Mouse (Mus musculus) cerebellum, adult 11-12 months (tissue): ENCODE results near the gene Zfp764.
"Not testable (repeated sequence)": the region's sequence is repeated elsewhere in the genome, so short reads cannot be mapped to it uniquely, and the experiment has no call there.

Experiments used
- DNase-seq: peaks from one replicate; pipeline ENCODE4 v3.0.0; 2022

Zfp764 gene

DNA sequence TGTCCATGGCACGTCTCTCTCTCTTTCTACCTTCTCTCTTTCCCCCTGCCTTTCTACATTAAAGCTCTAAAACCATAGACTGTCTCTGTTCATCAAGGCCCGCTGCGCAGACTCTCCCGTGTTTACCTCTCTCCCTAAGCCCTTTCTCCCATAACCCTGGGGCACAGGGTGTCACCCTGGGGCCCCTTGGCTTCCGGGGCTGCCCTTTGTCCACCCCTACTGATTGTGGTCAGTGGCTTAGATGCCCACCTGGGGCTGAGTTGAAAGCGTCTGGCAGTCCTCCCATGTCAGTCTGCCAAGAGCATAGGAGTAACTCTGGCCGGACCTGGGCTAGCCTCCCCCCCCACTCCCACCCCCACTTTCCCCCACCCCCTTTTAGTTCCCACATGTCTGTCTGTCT, 16.3 kb downstream of the Zfp764 start:
- DNase-seq: no peak

GRCm38 (mm10) chr7:127388201-127388600, 18.4 kb downstream of the Zfp764 start:
- not testable (repeated sequence) for DNase-seq

GRCm38 (mm10) chr7:127386641-127387392, 19.8 kb downstream of the Zfp764 start, which contains the start of gene 9130019O22Rik:
TSS of gene 9130019O22Rik (minus strand) at chr7:127387166.
- peak; percentile 91 for DNase-seq

GRCm38 (mm10) chr7:127385560-127385959, 21.1 kb downstream of the Zfp764 start:
- DNase-seq: peak; percentile 59

DNA sequence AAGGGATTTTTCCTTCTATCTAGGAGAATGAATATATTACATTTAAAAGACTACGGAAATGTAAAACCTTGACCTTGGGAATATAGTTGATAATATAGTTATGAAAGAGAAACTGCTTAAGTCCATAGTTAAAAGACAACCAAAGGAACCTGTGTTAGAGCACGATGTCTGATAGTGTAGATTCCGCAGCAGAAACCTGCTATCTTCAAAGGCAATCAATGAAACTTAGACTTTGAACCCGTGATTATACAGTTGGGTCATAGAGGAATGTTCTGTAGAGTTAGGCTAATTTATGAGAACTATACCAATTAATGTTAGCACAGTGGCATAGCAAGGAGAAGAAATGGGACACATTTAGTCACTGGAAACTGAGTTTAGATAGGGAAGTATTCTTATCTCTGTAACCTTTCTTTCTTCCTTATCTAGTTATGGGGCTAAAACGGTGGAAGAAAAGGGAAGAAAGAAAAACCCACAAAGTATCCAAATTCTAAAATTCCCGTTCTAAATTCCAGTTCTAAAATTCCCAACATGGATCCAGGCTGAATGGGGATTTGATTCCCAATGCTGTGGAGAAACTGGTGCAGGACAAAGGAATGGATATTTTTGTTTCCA, 28.2 kb downstream of the Zfp764 start:
- no peak for DNase-seq

GRCm38 (mm10) chr7:127375271-127376245, 31.1 kb downstream of the Zfp764 start, which contains the start of gene Zfp747:
TSS of gene Zfp747 (minus strand) at chr7:127376050.
- DNase-seq: peak; percentile 94

DNA sequence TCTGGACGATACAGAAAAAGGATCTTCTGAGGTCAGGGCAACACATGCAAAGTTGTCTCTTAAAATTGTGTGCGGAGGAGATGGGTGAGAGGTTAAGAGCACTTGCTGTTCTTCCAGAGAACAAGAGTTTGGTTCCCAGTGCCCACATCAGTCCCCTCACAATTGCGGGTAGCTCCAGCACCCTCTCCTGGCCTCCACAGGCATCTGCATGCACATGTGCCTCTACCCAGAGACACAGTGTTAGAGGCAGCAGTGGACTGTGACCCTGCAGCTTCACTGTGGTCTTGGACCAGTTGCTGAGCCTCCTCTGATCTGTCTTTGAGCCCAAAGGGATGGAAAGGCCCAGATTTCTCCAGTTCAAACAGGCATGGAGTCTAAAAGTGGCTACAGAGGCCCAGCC, 34.8 kb downstream of the Zfp764 start:
- DNase-seq: not testable (repeated sequence)

DNA sequence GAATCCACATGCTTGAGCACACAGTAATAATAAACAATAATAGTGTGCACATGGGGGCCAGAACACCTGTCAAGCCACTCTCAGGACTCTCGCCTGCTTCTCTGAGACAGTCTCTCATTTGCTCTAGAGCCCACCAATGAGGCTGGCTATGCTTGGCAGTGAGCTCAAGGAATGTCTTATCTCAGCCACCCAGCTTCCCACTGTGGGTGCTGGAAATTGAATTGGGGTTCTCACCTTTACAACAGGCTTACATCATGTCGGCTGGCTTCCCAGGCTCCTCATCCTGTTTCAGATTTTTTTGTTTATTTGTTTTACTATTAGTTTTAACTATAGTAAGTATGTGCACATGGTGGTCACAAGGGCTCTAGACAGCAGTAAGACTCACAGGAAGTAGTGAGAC, 35.4 kb downstream of the Zfp764 start:
- DNase-seq: no peak

GRCm38 (mm10) chr7:127366249-127366648, 40.4 kb downstream of the Zfp764 start:
- DNase-seq: no peak

DNA sequence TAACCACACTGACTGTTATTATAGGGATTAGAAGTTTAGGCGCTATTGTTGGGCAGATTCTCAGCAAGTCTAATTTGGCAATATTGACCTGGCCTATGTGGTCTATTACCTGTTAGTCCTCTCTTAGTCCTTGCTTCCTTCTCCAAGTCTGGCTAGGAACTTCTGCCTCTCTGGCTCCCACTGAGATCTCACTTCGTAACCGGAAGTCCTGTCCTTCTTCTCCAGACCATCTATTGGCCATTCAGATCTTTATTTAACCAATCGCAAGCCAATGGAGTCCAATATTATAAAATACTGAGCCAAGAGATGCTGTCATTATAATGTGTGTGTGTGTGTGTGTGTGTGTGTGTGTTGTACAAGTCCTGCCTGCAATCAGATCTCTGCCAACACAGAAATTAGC, 42.5 kb downstream of the Zfp764 start:
- DNase-seq: peak; percentile 64

- peak; percentile 78 for DNase-seq
Measured at GRCm38 (mm10) chr7:127363475-127363921, 43.1 kb downstream of the Zfp764 start.

GRCm38 (mm10) chr7:127362418-127362817, 44.2 kb downstream of the Zfp764 start:
- peak; percentile 40 for DNase-seq

DNA sequence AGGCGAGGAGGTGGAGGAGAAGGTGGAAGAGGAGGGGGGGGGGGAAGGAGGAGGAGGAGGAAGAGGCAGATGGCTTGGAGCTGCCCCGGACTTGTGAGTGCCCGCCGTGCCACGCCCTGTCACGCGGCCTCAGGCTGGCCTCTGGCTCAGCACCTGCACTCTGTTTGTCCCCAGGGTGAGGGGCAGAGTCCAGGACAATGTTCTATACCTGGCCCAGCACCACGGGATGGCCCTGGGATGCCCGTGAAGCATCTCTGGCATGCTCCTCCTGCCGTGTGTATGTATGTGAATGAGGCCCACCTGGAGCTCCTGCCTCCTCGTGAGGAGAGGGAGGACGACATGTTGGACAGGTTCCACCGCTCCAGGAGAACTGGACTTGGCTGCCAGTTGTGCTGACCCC, 45.2 kb downstream of the Zfp764 start:
- DNase-seq: peak; percentile 61

DNA sequence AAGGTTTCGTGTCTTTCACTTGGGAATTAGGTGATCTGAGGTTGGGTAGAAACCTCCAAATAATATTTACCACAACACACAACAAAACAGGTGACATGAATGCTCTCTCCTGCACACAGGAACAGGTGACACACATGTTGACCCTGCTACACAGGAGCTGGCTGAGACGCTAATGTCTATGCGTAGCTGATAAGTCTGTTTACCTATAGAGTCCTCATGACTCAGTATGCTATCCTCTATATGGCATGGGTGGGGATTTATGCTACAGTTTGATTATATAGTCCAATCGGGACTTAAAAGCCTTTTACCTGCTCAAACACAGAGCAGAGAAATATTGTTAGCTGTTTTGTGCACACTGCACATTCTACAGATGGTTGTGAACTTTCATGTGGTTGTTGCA, 46.4 kb downstream of the Zfp764 start:
- DNase-seq: no peak

GRCm38 (mm10) chr7:127358472-127358871, 48.1 kb downstream of the Zfp764 start:
- DNase-seq: no peak

DNA sequence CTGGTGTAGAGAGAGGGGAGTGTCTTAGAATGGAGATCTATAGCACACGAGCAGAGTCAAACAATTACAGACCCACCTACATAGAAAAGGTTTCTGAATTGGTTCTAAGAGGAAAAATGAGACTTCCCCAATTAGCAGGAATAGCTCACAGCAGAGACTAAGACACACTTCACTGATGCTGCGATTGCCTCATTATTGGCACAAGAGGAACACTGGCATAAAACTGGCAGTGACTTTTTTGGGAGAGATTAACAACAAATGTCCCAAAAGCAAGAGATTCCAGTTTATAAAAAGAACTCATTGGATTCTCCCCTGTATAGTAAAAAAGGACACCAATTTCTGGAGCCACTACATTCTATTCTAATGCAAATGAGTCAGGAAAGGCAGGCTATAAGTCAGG, 48.8 kb downstream of the Zfp764 start:
- DNase-seq: no peak

GRCm38 (mm10) chr7:127355796-127356195, 50.8 kb downstream of the Zfp764 start:
- DNase-seq: no peak
